Mouse (Mus musculus): ENCODE results near the gene Slc5a11. TPM values are rescaled to one million over a fixed set of nuclear protein-coding genes. Genes with fewer than 3 reads are reported as not detected.

Slc5a11 gene
- polyA plus RNA-seq, 1 experiment: 1.2 TPM

GRCm38 (mm10) chr7:123251343-123251742 lies 36.8 kb downstream of the Slc5a11 start:
- 52% methylated on average over 6 of the region's 6 CpGs for WGBS
- H3K4me3 ChIP-seq (replicated peaks; ENCODE audit: extremely low read depth, low read depth, low read length): no peak overlapping the region
- H3K4me1 ChIP-seq (ENCODE audit: control insufficient read depth, insufficient read depth, low read length): no peaks in the 10 kb centered on the region
- TF ChIP-seq POLR2A (IDR thresholded peaks at IDR 0.05; ENCODE audit: borderline replicate concordance, extremely low read depth, low read depth, low read length): no peak
- no peak for TF ChIP-seq CTCF (IDR thresholded peaks at IDR 0.05; ENCODE audit: insufficient read depth, low read length)
- DNase-seq: no peak

DNA sequence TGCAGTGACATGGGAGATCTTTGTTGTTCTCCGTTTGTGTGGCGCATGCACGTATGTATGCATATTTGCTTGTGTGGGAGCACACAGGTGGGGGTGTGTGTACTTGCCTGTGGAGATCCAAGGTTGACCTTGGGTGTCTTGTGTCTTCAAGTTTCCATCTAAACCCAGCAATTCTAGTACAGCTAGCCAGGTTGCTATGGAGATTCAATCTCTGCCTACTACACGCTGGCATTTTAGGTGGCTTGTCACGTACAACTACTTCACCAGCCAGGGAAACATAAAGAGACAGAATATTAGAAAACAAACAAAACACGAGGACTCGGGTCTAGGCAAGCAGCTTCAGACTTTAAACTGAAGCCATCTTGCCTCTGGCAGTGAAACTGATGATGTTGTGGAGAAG lies 38.8 kb downstream of the Slc5a11 start:
- H3K4me1 ChIP-seq (ENCODE audit: control insufficient read depth, insufficient read depth, low read length): no peaks in the 10 kb centered on the region
- no peak for DNase-seq
- no peak for TF ChIP-seq POLR2A (IDR thresholded peaks at IDR 0.05; ENCODE audit: borderline replicate concordance, extremely low read depth, low read depth, low read length)
- no peak for TF ChIP-seq CTCF (IDR thresholded peaks at IDR 0.05; ENCODE audit: insufficient read depth, low read length)
- WGBS: 70% methylated on average over 7 of the region's 7 CpGs
- no peak overlapping the region for H3K4me3 ChIP-seq (replicated peaks; ENCODE audit: extremely low read depth, low read depth, low read length)

DNA sequence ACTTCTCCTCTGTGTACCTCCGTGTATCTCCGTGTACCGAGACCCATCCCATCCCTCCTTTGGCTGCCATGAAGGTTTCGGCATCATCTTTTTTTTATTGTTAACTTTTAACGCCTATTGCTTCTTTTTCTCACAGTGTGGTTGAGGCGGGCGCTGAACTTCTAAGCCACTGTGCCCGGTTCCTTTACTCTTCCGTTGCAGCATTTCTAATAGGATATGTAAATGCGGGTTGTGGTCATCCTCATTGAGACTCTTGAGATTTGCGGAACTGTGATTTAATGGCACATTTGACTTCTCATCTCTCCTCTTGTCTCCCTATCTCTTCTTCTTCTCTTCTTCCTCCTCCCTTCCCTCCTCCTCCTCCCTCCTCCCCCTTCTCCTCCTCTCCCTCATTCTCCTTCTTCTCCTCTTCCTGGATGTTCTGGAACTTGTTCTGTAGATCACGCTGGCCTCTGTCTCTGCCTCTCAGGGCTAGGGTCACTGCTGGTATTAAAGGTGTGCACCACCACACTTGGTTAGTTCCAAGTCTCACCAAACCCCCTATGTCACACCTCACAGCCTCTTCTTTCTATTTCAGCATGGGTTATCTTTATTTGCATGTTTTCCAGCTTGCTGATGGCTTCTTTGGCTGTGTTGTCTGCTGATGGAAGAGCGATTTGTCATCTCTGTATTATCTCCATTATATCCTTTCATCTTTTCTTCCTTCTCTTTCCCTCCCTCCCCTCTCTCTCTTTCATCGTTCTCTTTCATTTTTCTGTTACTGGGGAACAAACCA lies 39.8 kb downstream of the Slc5a11 start:
- WGBS: 87% methylated on average over 14 of the region's 14 CpGs
- H3K4me1 ChIP-seq (ENCODE audit: control insufficient read depth, insufficient read depth, low read length): no peaks in the 10 kb centered on the region
- no peak for DNase-seq
- H3K4me3 ChIP-seq (replicated peaks; ENCODE audit: extremely low read depth, low read depth, low read length): no peak overlapping the region
- no peak for TF ChIP-seq POLR2A (IDR thresholded peaks at IDR 0.05; ENCODE audit: borderline replicate concordance, extremely low read depth, low read depth, low read length)
- TF ChIP-seq CTCF (IDR thresholded peaks at IDR 0.05; ENCODE audit: insufficient read depth, low read length): no peak

- Histone ChIP-seq H3K4me3 (replicated peaks; ENCODE audit: extremely low read depth, low read depth, low read length) (no peak overlapping the region), H3K4me1 (ENCODE audit: control insufficient read depth, insufficient read depth, low read length) (no peaks in the 10 kb centered on the region)
- no peak for DNase-seq
- 67% methylated on average over 8 of the region's 8 CpGs for WGBS
- TF ChIP-seq CTCF (IDR thresholded peaks at IDR 0.05; ENCODE audit: insufficient read depth, low read length): no peak
- TF ChIP-seq POLR2A (IDR thresholded peaks at IDR 0.05; ENCODE audit: borderline replicate concordance, extremely low read depth, low read depth, low read length): no peak
These were observed 43.5 kb downstream of the Slc5a11 start for GRCm38 (mm10) chr7:123258103-123258502.

GRCm38 (mm10) chr7:123273056-123273455 lies 58.5 kb downstream of the Slc5a11 start:
- no peak for TF ChIP-seq CTCF (IDR thresholded peaks at IDR 0.05; ENCODE audit: insufficient read depth, low read length)
- WGBS: 54% methylated on average over 11 of the region's 11 CpGs
- H3K4me1 ChIP-seq (ENCODE audit: control insufficient read depth, insufficient read depth, low read length): no peaks in the 10 kb centered on the region
- no peak overlapping the region for H3K4me3 ChIP-seq (replicated peaks; ENCODE audit: extremely low read depth, low read depth, low read length)
- DNase-seq: no peak

- no peaks in the 10 kb centered on the region for H3K4me1 ChIP-seq (ENCODE audit: control insufficient read depth, insufficient read depth, low read length)
- no peak overlapping the region for H3K4me3 ChIP-seq (replicated peaks; ENCODE audit: extremely low read depth, low read depth, low read length)
- no peak for DNase-seq
- no peak for TF ChIP-seq CTCF (IDR thresholded peaks at IDR 0.05; ENCODE audit: insufficient read depth, low read length)
- no peak for TF ChIP-seq POLR2A (IDR thresholded peaks at IDR 0.05; ENCODE audit: borderline replicate concordance, extremely low read depth, low read depth, low read length)
- 81% methylated on average over 4 of the region's 4 CpGs for WGBS
These were observed 62.0 kb downstream of the Slc5a11 start for GRCm38 (mm10) chr7:123276568-123276967.

GRCm38 (mm10) chr7:123279797-123280196 lies 65.2 kb downstream of the Slc5a11 start:
- H3K4me3 ChIP-seq (replicated peaks; ENCODE audit: extremely low read depth, low read depth, low read length): no peak overlapping the region
- no peak for TF ChIP-seq CTCF (IDR thresholded peaks at IDR 0.05; ENCODE audit: insufficient read depth, low read length)
- TF ChIP-seq POLR2A (IDR thresholded peaks at IDR 0.05; ENCODE audit: borderline replicate concordance, extremely low read depth, low read depth, low read length): no peak
- DNase-seq: no peak
- WGBS: 83% methylated on average over 4 of the region's 4 CpGs
- H3K4me1 ChIP-seq (ENCODE audit: control insufficient read depth, insufficient read depth, low read length): no peaks in the 10 kb centered on the region

DNA sequence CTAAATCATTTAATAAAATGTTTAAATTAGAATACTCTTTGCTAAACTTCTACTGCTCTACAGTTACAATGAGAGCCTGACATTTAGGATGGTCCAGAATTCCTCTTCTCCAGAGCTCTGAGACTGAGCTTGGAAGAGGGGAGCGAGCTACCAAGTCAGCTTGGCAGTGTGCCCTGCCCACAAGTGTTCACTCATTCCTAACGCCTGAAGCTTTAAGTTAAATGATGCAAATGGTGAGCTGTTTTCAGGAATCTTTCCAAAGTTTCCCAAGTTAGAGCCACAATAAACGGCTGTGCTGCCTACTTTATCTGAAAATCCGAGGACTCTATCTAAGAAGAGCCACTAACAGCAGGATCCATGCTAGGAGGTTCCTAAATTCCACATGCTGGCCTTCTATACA lies 69.2 kb downstream of the Slc5a11 start:
- TF ChIP-seq POLR2A (IDR thresholded peaks at IDR 0.05; ENCODE audit: borderline replicate concordance, extremely low read depth, low read depth, low read length): no peak
- TF ChIP-seq CTCF (IDR thresholded peaks at IDR 0.05; ENCODE audit: insufficient read depth, low read length): no peak
- Histone ChIP-seq H3K4me1 (ENCODE audit: control insufficient read depth, insufficient read depth, low read length) (no peaks in the 10 kb centered on the region), H3K4me3 (replicated peaks; ENCODE audit: extremely low read depth, low read depth, low read length) (no peak overlapping the region)
- no peak for DNase-seq
- WGBS: 67% methylated on average over 4 of the region's 4 CpGs

DNA sequence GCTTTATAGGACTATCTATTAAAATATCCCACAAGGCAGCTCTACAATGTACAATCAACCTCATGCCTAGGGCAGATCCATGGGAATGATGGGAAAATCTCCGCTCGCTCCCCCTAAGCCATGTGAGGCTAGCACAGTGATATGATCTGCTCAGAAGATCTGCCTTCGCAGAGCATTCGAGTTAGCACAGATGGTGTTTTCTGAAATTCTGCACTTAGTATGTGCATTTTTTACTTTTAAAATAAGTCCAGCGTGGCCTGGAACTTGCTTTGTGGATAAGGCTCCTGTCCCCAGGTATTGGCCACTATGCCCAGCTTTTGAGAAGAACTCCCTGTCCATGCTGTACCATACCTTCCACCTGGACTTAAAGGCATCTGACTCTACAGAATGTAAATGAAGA lies 71.3 kb downstream of the Slc5a11 start:
- no peak for DNase-seq
- 97% methylated on average over 5 of the region's 5 CpGs for WGBS
- TF ChIP-seq CTCF (IDR thresholded peaks at IDR 0.05; ENCODE audit: insufficient read depth, low read length) (no peak), POLR2A (IDR thresholded peaks at IDR 0.05; ENCODE audit: borderline replicate concordance, extremely low read depth, low read depth, low read length) (no peak)
- Histone ChIP-seq H3K4me1 (ENCODE audit: control insufficient read depth, insufficient read depth, low read length) (no peaks in the 10 kb centered on the region), H3K4me3 (replicated peaks; ENCODE audit: extremely low read depth, low read depth, low read length) (no peak overlapping the region)

DNA sequence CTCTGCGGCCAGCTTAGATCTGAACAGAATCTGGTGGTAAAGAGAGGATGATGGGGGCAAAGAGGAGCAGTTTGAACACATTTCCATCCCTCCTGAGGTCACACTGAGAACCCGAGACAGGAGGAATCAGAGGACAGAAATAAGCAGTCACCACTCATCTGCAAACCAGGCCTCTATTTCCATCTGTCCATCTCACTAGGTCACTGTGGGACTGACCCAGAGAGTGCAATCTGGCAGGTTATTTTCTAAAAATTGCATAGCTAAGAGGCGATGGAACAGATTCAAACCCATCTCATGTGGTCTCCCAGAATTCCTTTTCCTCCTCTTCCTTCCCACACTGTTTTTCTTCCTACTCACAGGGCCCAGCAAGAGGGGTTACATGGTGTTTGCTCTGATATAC lies 73.3 kb downstream of the Slc5a11 start:
- DNase-seq: no peak
- Histone ChIP-seq H3K4me1 (ENCODE audit: control insufficient read depth, insufficient read depth, low read length) (no peaks in the 10 kb centered on the region), H3K4me3 (replicated peaks; ENCODE audit: extremely low read depth, low read depth, low read length) (no peak overlapping the region)
- TF ChIP-seq POLR2A (IDR thresholded peaks at IDR 0.05; ENCODE audit: borderline replicate concordance, extremely low read depth, low read depth, low read length): no peak
- TF ChIP-seq CTCF (IDR thresholded peaks at IDR 0.05; ENCODE audit: insufficient read depth, low read length): no peak
- WGBS: 93% methylated on average over 3 of the region's 3 CpGs

Data from lung, adult 2 months (tissue).